Mouse (Mus musculus): Measurements from ENCODE around the gene Adcy7.

- TF ChIP-seq CTCF (IDR thresholded peaks at IDR 0.05; ENCODE audit: extremely low read depth, insufficient read length, insufficient replicate concordance, low read depth, low read length) (no peak), POLR2A (IDR thresholded peaks at IDR 0.05; ENCODE audit: low read depth, low read length) (no peak)
Measured at GRCm38 (mm10) chr8:88334975-88335374, 62.8 kb downstream of the Adcy7 start.
